Mouse (Mus musculus): Measurements from ENCODE around the gene Wfdc15a. TPM values are rescaled to one million over a fixed set of nuclear protein-coding genes. Genes with fewer than 3 reads are reported as not detected.
"Not testable (repeated sequence)": the region's sequence is repeated elsewhere in the genome, so short reads cannot be mapped to it uniquely, and the experiment has no call there.

The Wfdc15a gene
- not detected in 2 replicates for polyA plus RNA-seq (2015; fragmentation: Nextera tagmentation; extraction: Ambion mirVana)

- WGBS: 84% methylated on average over 20 of the region's 20 CpGs
- Histone ChIP-seq H3K9me3 (no peaks in the 10 kb centered on the region), H3K4me2 (replicated peaks) (no peak within 1 kb of the TSS), H3K4me3 (no peak within 1 kb of the TSS), H3K27ac (no peak within 1 kb of the TSS), H3K36me3 (no peaks in the 10 kb centered on the region), H3K27me3 (no peaks in the 10 kb centered on the region), H3K9ac (no peak within 1 kb of the TSS), H3K4me1 (no peaks in the 10 kb centered on the region)
- ATAC-seq (ENCODE audit: low FRiP score, low read depth): no peak
These were observed at the start of gene Wfdc15a for GRCm38 (mm10) chr2:164199626-164200327. Gene Wfdc15a (minus strand): TSS chr2:164200130.

- Histone ChIP-seq H3K4me2 (replicated peaks) (no peak within 1 kb of the TSS), H3K9ac (no peak within 1 kb of the TSS), H3K9me3 (no peaks in the 10 kb centered on the region), H3K36me3 (no peaks in the 10 kb centered on the region), H3K4me1 (no peaks in the 10 kb centered on the region), H3K27me3 (no peaks in the 10 kb centered on the region), H3K4me3 (no peak within 1 kb of the TSS), H3K27ac (no peak within 1 kb of the TSS)
- WGBS: 81% methylated on average over 3 of the region's 3 CpGs
- no peak for ATAC-seq (ENCODE audit: low FRiP score, low read depth)
These were observed 38.4 kb upstream of the Wfdc15a start, which contains the start of gene Svs2 for GRCm38 (mm10) chr2:164238366-164238765. Gene Svs2 (minus strand): TSS chr2:164238466.

- Histone ChIP-seq H3K27me3 (no peaks in the 10 kb centered on the region), H3K9me3 (no peaks in the 10 kb centered on the region), H3K4me1 (no peaks in the 10 kb centered on the region), H3K9ac (no peak overlapping the region), H3K4me2 (replicated peaks) (no peak overlapping the region), H3K4me3 (no peak overlapping the region), H3K27ac (no peak overlapping the region), H3K36me3 (no peaks in the 10 kb centered on the region)
- 89% methylated on average over 8 of the region's 8 CpGs for WGBS
- no peak for ATAC-seq (ENCODE audit: low FRiP score, low read depth)
These were observed 32.7 kb upstream of the Wfdc15a start for GRCm38 (mm10) chr2:164232671-164233070.

DNA sequence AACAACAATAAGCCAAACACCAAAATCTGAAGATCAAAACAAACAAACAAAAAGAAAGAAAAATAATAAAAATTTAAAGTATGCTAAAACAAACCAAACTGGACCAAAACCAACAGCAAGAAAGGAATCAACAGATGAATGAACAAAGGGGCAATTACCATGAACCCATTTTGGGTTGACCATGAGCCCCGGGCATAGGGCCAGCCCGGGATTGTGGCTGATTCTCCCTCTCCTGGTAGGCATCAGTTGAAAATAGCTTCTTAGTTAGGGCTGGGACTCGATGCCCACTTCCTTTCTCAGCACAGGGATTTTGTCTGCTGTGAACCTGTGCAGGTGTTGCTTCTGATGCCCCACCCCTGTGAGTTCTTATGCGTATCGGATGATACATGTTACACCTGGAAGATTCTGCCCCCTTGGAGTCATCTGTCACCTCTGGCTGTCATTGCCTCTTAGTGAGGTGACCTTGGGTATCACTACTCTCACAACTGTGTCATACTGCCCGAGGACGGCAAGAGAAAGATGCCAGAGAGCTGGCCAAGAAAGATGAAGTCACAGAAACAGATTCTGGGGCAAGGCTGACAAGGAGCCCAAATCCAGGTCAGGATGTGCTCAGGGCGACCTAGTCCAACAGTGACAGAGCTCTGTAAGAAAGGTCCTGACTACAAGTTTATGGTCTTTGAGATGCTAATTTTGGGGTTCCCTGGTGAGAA, 28.6 kb upstream of the Wfdc15a start:
- WGBS: 81% methylated on average over 8 of the region's 8 CpGs
- Histone ChIP-seq H3K27ac (no peak overlapping the region), H3K27me3 (no peaks in the 10 kb centered on the region), H3K4me2 (replicated peaks) (no peak overlapping the region), H3K4me3 (no peak overlapping the region), H3K4me1 (no peaks in the 10 kb centered on the region), H3K9ac (no peak overlapping the region), H3K9me3 (no peaks in the 10 kb centered on the region), H3K36me3 (no peaks in the 10 kb centered on the region)
- no peak for ATAC-seq (ENCODE audit: low FRiP score, low read depth)

GRCm38 (mm10) chr2:164221522-164221921, 21.6 kb upstream of the Wfdc15a start, which contains the start of gene Wfdc15b:
Gene Wfdc15b (minus strand): TSS chr2:164221660.
- Histone ChIP-seq H3K36me3 (no peaks in the 10 kb centered on the region), H3K27me3 (no peaks in the 10 kb centered on the region), H3K4me2 (replicated peaks) (no peak within 1 kb of the TSS), H3K4me3 (no peak within 1 kb of the TSS), H3K9ac (no peak within 1 kb of the TSS), H3K27ac (no peak within 1 kb of the TSS), H3K4me1 (no peaks in the 10 kb centered on the region), H3K9me3 (no peaks in the 10 kb centered on the region)
- 72% methylated on average over 11 of the region's 11 CpGs for WGBS
- no peak for ATAC-seq (ENCODE audit: low FRiP score, low read depth)

DNA sequence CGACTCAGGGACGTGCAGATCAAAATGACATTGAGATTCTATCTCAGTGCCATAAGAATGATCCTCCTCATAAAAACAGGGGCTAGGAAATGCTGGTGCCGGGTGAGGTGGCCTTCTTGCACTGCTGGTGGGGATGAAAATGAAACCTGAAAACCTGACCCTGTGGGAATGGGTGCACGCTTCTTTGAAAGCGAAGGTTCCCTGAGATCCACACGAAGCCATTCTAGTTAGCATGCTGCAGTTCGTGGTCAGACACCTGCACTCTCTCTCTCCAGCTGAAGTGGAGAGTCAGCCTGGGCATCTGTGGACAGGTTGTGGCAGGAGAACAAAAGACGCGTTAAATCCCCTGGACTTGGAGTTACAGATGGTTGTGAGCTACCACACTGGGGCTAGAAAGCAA, 19.4 kb upstream of the Wfdc15a start:
- 84% methylated on average over 9 of the region's 9 CpGs for WGBS
- no peaks in the 10 kb centered on the region for H3K36me3 ChIP-seq
- ATAC-seq (ENCODE audit: low FRiP score, low read depth): no peak

GRCm38 (mm10) chr2:164212711-164213110, 12.8 kb upstream of the Wfdc15a start:
- no peaks in the 10 kb centered on the region for H3K4me1 ChIP-seq
- H3K9me3 ChIP-seq: 0 out of 2 replicates have a peak, but pooled peaks cover 3% of the 10 kb centered on the region
- WGBS: 84% methylated on average over 5 of the region's 5 CpGs
- H3K27ac ChIP-seq: no peak overlapping the region
- H3K27me3 ChIP-seq: no peaks in the 10 kb centered on the region
- no peak overlapping the region for H3K9ac ChIP-seq
- no peak overlapping the region for H3K4me3 ChIP-seq
- no peak for ATAC-seq (ENCODE audit: low FRiP score, low read depth)
- H3K36me3 ChIP-seq: no peaks in the 10 kb centered on the region
- no peak overlapping the region for H3K4me2 ChIP-seq (replicated peaks)

More for the DNA sequence above, 19.4 kb upstream of the Wfdc15a start:
- no peak overlapping the region for H3K9ac ChIP-seq
- no peaks in the 10 kb centered on the region for H3K9me3 ChIP-seq
- H3K4me1 ChIP-seq: no peaks in the 10 kb centered on the region
- H3K27me3 ChIP-seq: no peaks in the 10 kb centered on the region
- no peak overlapping the region for H3K27ac ChIP-seq
- no peak overlapping the region for H3K4me3 ChIP-seq
- H3K4me2 ChIP-seq (replicated peaks): no peak overlapping the region

DNA sequence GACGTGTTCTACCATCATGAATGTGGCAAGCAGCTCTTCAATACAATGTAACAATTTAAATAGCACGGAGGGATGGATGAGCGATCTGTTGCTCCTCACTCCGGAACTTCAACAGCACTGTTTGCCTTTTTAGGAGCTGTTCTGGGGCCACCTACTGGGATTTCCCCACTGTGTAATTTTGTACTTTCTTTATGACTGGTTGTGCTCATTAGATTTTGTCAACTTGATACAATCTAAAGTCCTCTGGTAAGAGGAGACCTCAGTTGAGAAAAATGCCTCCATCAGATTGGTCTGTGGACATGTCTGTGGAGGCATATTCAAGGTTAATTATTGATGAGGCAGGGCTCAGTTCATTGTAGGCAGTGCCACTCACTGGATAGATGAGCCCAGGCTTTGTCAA, 11.0 kb upstream of the Wfdc15a start:
- 86% methylated on average over 4 of the region's 4 CpGs for WGBS
- no peak for ATAC-seq (ENCODE audit: low FRiP score, low read depth)
- 0 out of 2 replicates have a peak, but pooled peaks cover 3% of the 10 kb centered on the region for H3K9me3 ChIP-seq

DNA sequence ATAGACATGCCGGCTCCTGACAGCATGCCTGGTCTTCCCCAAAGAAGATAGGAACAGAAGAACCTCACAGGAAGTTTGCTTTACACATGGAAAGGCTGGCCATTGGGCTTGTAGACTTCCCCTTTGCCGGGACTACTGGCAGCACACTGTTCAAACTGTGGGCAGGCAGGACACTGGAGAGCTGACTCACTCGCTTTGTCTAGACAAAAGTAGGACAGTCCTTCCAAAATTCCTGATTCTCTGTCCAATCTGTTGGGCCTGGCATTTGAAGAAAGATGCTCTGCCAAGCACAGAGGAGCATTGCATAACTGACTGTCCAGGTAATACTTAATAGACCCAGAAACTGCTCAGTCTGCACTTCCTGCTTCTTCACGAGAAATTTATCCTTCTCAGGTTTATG, 6.7 kb upstream of the Wfdc15a start:
- Histone ChIP-seq H3K27me3 (no peaks in the 10 kb centered on the region), H3K4me2 (replicated peaks) (no peak overlapping the region), H3K4me3 (no peak overlapping the region), H3K36me3 (no peaks in the 10 kb centered on the region), H3K9ac (no peak overlapping the region), H3K27ac (no peak overlapping the region), H3K4me1 (no peaks in the 10 kb centered on the region), H3K9me3 (0 out of 2 replicates have a peak, but pooled peaks cover 3% of the 10 kb centered on the region)
- 80% methylated on average over 4 of the region's 4 CpGs for WGBS
- no peak for ATAC-seq (ENCODE audit: low FRiP score, low read depth)

More for the DNA sequence above, 11.0 kb upstream of the Wfdc15a start:
- Histone ChIP-seq H3K4me3 (no peak overlapping the region), H3K27me3 (no peaks in the 10 kb centered on the region), H3K36me3 (no peaks in the 10 kb centered on the region), H3K27ac (no peak overlapping the region), H3K9ac (no peak overlapping the region), H3K4me1 (no peaks in the 10 kb centered on the region), H3K4me2 (replicated peaks) (no peak overlapping the region)

- not testable (repeated sequence) for H3K9me3 ChIP-seq; H3K27ac ChIP-seq; H3K4me3 ChIP-seq; H3K36me3 ChIP-seq; H3K9ac ChIP-seq; H3K4me1 ChIP-seq; H3K27me3 ChIP-seq; H3K4me2 ChIP-seq (replicated peaks); ATAC-seq (ENCODE audit: low FRiP score, low read depth)
- 88% methylated on average over 10 of the region's 10 CpGs for WGBS
These were observed 6.1 kb upstream of the Wfdc15a start for GRCm38 (mm10) chr2:164206011-164206410.

GRCm38 (mm10) chr2:164196700-164196990, 3.3 kb downstream of the Wfdc15a start:
- no peak for ATAC-seq (ENCODE audit: low FRiP score, low read depth)
- Histone ChIP-seq H3K27me3 (no peaks in the 10 kb centered on the region), H3K27ac (no peak overlapping the region), H3K4me1 (no peaks in the 10 kb centered on the region), H3K9me3 (no peaks in the 10 kb centered on the region), H3K4me2 (replicated peaks) (no peak overlapping the region), H3K4me3 (no peak overlapping the region), H3K36me3 (no peaks in the 10 kb centered on the region), H3K9ac (no peak overlapping the region)
- 86% methylated on average over 5 of the region's 5 CpGs for WGBS

DNA sequence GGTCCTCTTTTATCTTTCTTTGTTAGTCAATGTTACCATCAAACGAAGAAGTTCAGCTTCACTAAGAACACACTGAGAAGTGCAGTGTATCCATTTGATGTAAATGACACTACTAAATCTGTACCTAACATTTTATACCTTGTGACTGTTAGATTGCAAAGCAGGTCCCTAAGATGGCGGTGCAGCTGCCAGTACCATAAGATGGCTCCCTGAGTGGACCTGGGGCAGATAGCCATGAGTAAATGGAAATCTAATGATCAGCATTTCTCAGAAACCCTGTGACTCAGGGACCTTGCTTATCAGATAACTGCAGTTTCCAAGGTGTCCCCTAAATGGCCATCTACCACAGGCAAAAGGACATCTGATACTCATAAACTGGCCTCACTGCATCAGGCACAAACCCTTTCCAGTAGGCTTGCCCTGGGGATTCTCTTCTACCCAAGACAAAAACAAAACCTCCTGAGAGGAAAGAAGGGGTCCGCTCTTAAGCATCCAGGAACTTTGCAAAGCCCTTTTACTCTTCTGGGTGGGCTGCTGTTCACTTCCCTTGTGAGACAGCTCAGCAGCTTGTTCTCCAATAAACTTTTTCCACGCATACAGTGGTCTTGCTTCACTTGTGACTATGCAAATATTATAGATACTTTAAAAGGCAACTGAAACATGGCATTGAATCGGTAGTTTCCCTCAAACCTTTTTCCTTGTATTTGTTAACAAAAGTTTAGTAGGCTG, 3.8 kb downstream of the Wfdc15a start:
- ATAC-seq (ENCODE audit: low FRiP score, low read depth): no peak
- Histone ChIP-seq H3K27me3 (no peaks in the 10 kb centered on the region), H3K36me3 (no peaks in the 10 kb centered on the region), H3K27ac (no peak overlapping the region), H3K4me3 (no peak overlapping the region), H3K9ac (no peak overlapping the region), H3K4me2 (replicated peaks) (no peak overlapping the region), H3K4me1 (no peaks in the 10 kb centered on the region), H3K9me3 (no peaks in the 10 kb centered on the region)
- 88% methylated on average over 5 of the region's 5 CpGs for WGBS

Measured in limb, embryonic 13.5 days (tissue).